Comparison of ENCODE assay signal across 8 mouse cellular contexts in the genomic region with DNA sequence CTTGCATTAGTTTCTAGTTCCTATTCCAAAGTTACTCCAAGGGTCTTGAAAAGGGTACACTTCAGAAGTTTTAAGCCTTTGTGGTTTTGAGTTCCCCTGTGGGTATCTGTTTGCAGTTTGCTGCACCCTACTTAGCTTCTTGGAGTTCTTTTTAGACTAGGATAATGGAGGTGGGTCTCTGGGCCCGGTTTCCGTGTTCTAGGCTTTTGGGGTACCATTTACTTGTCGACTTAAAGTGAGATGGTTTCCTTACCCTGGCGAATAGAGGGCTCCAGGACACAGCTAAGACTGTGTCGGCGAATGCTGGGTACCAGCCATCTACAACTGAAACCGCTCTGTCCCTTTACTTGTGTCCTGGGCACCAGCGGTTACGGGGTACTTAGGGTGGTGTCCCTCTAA. TPM values are rescaled to one million over a fixed set of nuclear protein-coding genes. Genes with fewer than 3 reads are reported as not detected.
DNase-seq lines count a peak whose midpoint lies in the region; ATAC-seq and TF ChIP-seq lines count a peak whose summit lies in the region.

No protein-coding gene starts in this region.

- H3K9ac ChIP-seq in intestine, postnatal 0 days (ENCODE audit: low read depth, low read length): peak overlapping the region; percentile 26; the same call in 1 of the 2 replicates
- peak overlapping the region; percentile 85 for H3K9ac ChIP-seq in neural tube, embryonic 13.5 days

- WGBS in intestine, postnatal 0 days: 12% methylated on average over 9 of the region's 9 CpGs
- 20% methylated on average over 9 of the region's 9 CpGs for WGBS in neural tube, embryonic 13.5 days

- no peak for ATAC-seq in intestine, postnatal 0 days
- ATAC-seq in neural tube, embryonic 13.5 days (ENCODE audit: low read depth): no peak

- H3K9me3 ChIP-seq in intestine, postnatal 0 days (ENCODE audit: control insufficient read depth): no peaks in the 10 kb centered on the region
- no peaks in the 10 kb centered on the region for H3K9me3 ChIP-seq in neural tube, embryonic 13.5 days

- H3K36me3 ChIP-seq in intestine, postnatal 0 days (ENCODE audit: control insufficient read depth, insufficient read depth): no peaks in the 10 kb centered on the region
- H3K36me3 ChIP-seq in neural tube, embryonic 13.5 days: no peaks in the 10 kb centered on the region

- peak overlapping the region; percentile 76 for H3K4me2 ChIP-seq in intestine, postnatal 0 days (replicated peaks; ENCODE audit: low read depth)
- peak overlapping the region; percentile 91 for H3K4me2 ChIP-seq in neural tube, embryonic 13.5 days

- H3K27ac ChIP-seq in intestine, postnatal 0 days (ENCODE audit: low read depth, low read length): peak overlapping the region; percentile 92
- peak overlapping the region; percentile 98 for H3K27ac ChIP-seq in neural tube, embryonic 13.5 days (replicated peaks)

- H3K27me3 ChIP-seq in intestine, postnatal 0 days (replicated peaks; ENCODE audit: control insufficient read depth, insufficient read depth, low read length): no peaks in the 10 kb centered on the region
- no peaks in the 10 kb centered on the region for H3K27me3 ChIP-seq in neural tube, embryonic 13.5 days

- TF ChIP-seq CTCF in intestine, postnatal 0 days (IDR thresholded peaks at IDR 0.05; ENCODE audit: low read depth): no peak

- DNase-seq in cerebellum, adult 8-10 months: peak; percentile 44
- no peak for DNase-seq in cerebellum, adult 11 months
- peak; percentile 8 to 23 for DNase-seq in right cerebral cortex, adult 2 months (ENCODE audit: low spot score in 2 of 2)
- DNase-seq in right cerebral cortex, adult 18-20 months: no peak
- DNase-seq in left cerebral cortex, adult 18-20 months (ENCODE audit: low spot score in 2 of 2): no peak
- DNase-seq in urinary bladder, postnatal 25 days (ENCODE audit: low spot score): no peak

- H3K4me1 ChIP-seq in intestine, postnatal 0 days (replicated peaks; ENCODE audit: control insufficient read depth, insufficient read depth, low read length): peaks cover 3% of the 10 kb centered on the region; the same call in 1 of the 2 replicates
- peaks cover 45% of the 10 kb centered on the region for H3K4me1 ChIP-seq in neural tube, embryonic 13.5 days (replicated peaks)

- peak overlapping the region; percentile 59 for H3K4me3 ChIP-seq in intestine, postnatal 0 days (ENCODE audit: low read depth, low read length)
- H3K4me3 ChIP-seq in neural tube, embryonic 13.5 days: peak overlapping the region; percentile 66

RNA-seq across cellular contexts. Expression of a gene that starts 0.7 kb away (rescaled TPM):
- polyA plus RNA-seq in intestine, postnatal 0 days (2015; fragmentation: Nextera tagmentation; extraction: Ambion mirVana): 1.5 and 2.2 TPM in 2 replicates
- 4.0 and 4.3 TPM in 2 replicates for polyA plus RNA-seq in neural tube, embryonic 13.5 days (2015; fragmentation: Nextera tagmentation; extraction: Ambion mirVana)
- 1 to 10 TPM; 5.3 to 6.8 TPM for total RNA-seq in left cerebral cortex, adult 18-20 months (2021)

RNA-seq across cellular contexts. Expression of a gene that starts 1.0 kb away (rescaled TPM):
- polyA plus RNA-seq in intestine, postnatal 0 days (2015; fragmentation: Nextera tagmentation; extraction: Ambion mirVana): 2.3 and 3.4 TPM in 2 replicates
- polyA plus RNA-seq in neural tube, embryonic 13.5 days (2015; fragmentation: Nextera tagmentation; extraction: Ambion mirVana): 1.1 and 2.1 TPM in 2 replicates
- total RNA-seq in left cerebral cortex, adult 18-20 months (2021): 10 to 100 TPM; 30.9 to 38.1 TPM

RNA-seq across cellular contexts. Expression of a gene that starts 2.0 kb away (rescaled TPM):
- 0.42 TPM in 1 of 2 replicates, not detected in the other for polyA plus RNA-seq in intestine, postnatal 0 days (2015; fragmentation: Nextera tagmentation; extraction: Ambion mirVana)
- polyA plus RNA-seq in neural tube, embryonic 13.5 days (2015; fragmentation: Nextera tagmentation; extraction: Ambion mirVana): 0.52 TPM in 1 of 2 replicates, not detected in the other
- 10 to 100 TPM; 16.5 to 17.3 TPM for total RNA-seq in left cerebral cortex, adult 18-20 months (2021)

RNA-seq across cellular contexts. Expression of a gene that starts 2.1 kb away (rescaled TPM):
- polyA plus RNA-seq in intestine, postnatal 0 days (2015; fragmentation: Nextera tagmentation; extraction: Ambion mirVana): 56.4 and 60.7 TPM in 2 replicates
- 54.1 and 63.0 TPM in 2 replicates for polyA plus RNA-seq in neural tube, embryonic 13.5 days (2015; fragmentation: Nextera tagmentation; extraction: Ambion mirVana)
- 10 to 100 TPM; 12.3 to 16.2 TPM for total RNA-seq in left cerebral cortex, adult 18-20 months (2021)

RNA-seq across cellular contexts. Expression of a gene that starts 17.3 kb away (rescaled TPM):
- polyA plus RNA-seq in intestine, postnatal 0 days (2015; fragmentation: Nextera tagmentation; extraction: Ambion mirVana): 1.1 and 1.5 TPM in 2 replicates
- polyA plus RNA-seq in neural tube, embryonic 13.5 days (2015; fragmentation: Nextera tagmentation; extraction: Ambion mirVana): 2.2 and 2.6 TPM in 2 replicates
- 1 to 10 TPM; 3.8 to 4.1 TPM for total RNA-seq in left cerebral cortex, adult 18-20 months (2021)

Comparison
In these comparisons a context has a peak if more than half of its experiments do, and no peak if none do; other contexts are left out.
1. DNase-seq: peak in cerebellum, adult 8-10 months (single experiment) and right cerebral cortex, adult 2 months (2 of 2); none in cerebellum, adult 11 months (single experiment), right cerebral cortex, adult 18-20 months (single experiment), left cerebral cortex, adult 18-20 months (0 of 2) and urinary bladder, postnatal 25 days (single experiment).